Mouse (Mus musculus): ENCODE measurements around the gene Nova2. TPM values are rescaled to one million over a fixed set of nuclear protein-coding genes. Genes with fewer than 3 reads are reported as not detected.
A peak's percentile ranks its signal among the peaks of the same experiment; 100 is the strongest.

Gene Nova2
- total and polyA plus RNA-seq, 3 experiments, result 1.7 to 5.1 (median 4.3) TPM

GRCm38 (mm10) chr7:19003902-19004630 lies 78.4 kb downstream of the Nova2 start, which contains the start of gene Irf2bp1:
TSS of gene Irf2bp1 (plus strand) at chr7:19004044.
- H3K27me3 ChIP-seq (ENCODE audit: control insufficient read depth, insufficient read depth, low read length), result no peaks in the 10 kb centered on the region
- peak within 1 kb of the TSS; percentile 96 for H3K27ac ChIP-seq
- H3K36me3 ChIP-seq (ENCODE audit: control insufficient read depth, insufficient read depth, low read length), result peaks cover 2% of the 10 kb centered on the region
- peak within 1 kb of the TSS; percentile 72 for H3K4me3 ChIP-seq
- peaks cover 2% of the 10 kb centered on the region; the same call in 1 of the 2 replicates for H3K4me1 ChIP-seq (ENCODE audit: control insufficient read depth, insufficient read depth, low read length)
- under 1% methylated on average over 89 of the region's 90 CpGs for WGBS
- peak; percentile 95 to 96 for DNase-seq
- peak within 1 kb of the TSS; percentile 99 for H3K9ac ChIP-seq (ENCODE audit: low read depth, low read length)
- H3K79me2 ChIP-seq (replicated peaks; ENCODE audit: control insufficient read depth, insufficient read depth, low read length), result peaks cover 4% of the 10 kb centered on the region; the same call in 1 of the 2 replicates
- intact Hi-C loops (cut with DNase I), result no loop called here
- no peak; the same call in 1 of the 2 replicates for TF ChIP-seq EP300 (IDR thresholded peaks at IDR 0.05; ENCODE audit: insufficient read depth, low read depth, low read length)
- peak; percentile 72 for TF ChIP-seq POLR2A (IDR thresholded peaks at IDR 0.05; ENCODE audit: insufficient read depth, low read depth, low read length)
- TF ChIP-seq CTCF (IDR thresholded peaks at IDR 0.05), result peak; percentile 20; the same call in 1 of the 2 replicates

DNA sequence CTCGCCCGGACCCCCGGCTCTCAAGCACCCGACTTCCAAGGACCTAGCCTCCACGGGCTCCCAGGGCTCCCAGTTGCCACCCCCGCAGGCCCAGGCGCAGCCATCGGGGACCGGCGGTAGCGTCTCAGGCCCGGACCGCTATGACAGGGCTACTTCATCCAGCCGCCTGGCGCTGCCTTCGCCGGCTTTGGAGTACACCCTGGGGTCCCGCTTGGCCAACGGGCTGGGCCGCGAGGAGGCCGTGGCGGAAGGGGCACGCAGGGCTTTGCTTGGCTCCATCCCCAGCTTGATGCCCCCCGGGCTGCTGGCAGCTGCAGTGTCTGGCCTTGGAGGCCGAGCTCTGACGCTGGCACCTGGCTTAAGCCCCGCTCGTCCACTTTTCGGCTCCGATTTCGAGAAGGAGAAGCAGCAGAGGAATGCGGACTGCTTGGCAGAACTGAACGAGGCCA lies 79.0 kb downstream of the Nova2 start:
- peak overlapping the region; percentile 96 for H3K27ac ChIP-seq
- peaks cover 2% of the 10 kb centered on the region; the same call in 1 of the 2 replicates for H3K4me1 ChIP-seq (ENCODE audit: control insufficient read depth, insufficient read depth, low read length)
- intact Hi-C loops (cut with DNase I), result no loop called here
- TF ChIP-seq EP300 (IDR thresholded peaks at IDR 0.05; ENCODE audit: insufficient read depth, low read depth, low read length) (no peak), POLR2A (IDR thresholded peaks at IDR 0.05; ENCODE audit: insufficient read depth, low read depth, low read length) (no peak), CTCF (IDR thresholded peaks at IDR 0.05) (no peak)
- H3K79me2 ChIP-seq (replicated peaks; ENCODE audit: control insufficient read depth, insufficient read depth, low read length), result peaks cover 4% of the 10 kb centered on the region; the same call in 1 of the 2 replicates
- no peak for DNase-seq
- peaks cover 2% of the 10 kb centered on the region for H3K36me3 ChIP-seq (ENCODE audit: control insufficient read depth, insufficient read depth, low read length)
- H3K9ac ChIP-seq (ENCODE audit: low read depth, low read length), result peak overlapping the region; percentile 99
- peak overlapping the region; percentile 72 for H3K4me3 ChIP-seq
- WGBS, result 9% methylated on average over 34 of the region's 34 CpGs
- no peaks in the 10 kb centered on the region for H3K27me3 ChIP-seq (ENCODE audit: control insufficient read depth, insufficient read depth, low read length)

DNA sequence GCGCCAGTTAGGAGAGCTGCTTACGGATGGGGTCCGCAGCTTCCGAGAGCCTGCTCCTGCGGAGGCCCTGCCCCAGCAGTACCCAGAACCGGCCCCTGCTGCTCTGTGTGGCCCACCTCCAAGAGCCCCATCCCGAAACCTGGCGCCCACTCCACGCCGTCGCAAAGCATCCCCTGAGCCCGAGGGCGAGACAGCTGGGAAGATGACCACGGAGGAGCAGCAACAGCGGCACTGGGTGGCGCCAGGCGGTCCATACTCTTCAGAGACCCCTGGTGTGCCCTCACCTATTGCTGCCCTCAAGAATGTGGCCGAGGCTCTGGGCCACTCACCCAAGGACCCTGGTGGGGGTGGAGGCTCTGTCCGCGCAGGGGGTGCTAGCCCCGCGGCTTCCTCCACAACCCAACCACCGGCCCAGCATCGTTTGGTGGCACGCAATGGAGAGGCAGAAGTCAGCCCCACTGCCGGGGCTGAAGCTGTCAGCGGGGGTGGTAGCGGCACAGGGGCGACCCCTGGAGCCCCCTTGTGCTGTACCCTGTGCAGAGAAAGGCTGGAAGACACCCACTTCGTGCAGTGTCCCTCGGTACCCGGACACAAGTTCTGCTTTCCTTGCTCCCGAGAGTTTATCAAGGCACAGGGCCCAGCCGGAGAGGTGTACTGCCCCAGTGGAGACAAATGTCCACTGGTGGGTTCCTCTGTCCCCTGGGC lies 79.9 kb downstream of the Nova2 start:
- no peak overlapping the region for H3K4me3 ChIP-seq
- no peak overlapping the region for H3K27ac ChIP-seq
- 85% methylated on average over 34 of the region's 34 CpGs for WGBS
- H3K4me1 ChIP-seq (ENCODE audit: control insufficient read depth, insufficient read depth, low read length), result peaks cover 2% of the 10 kb centered on the region; the same call in 1 of the 2 replicates
- intact Hi-C loops (cut with DNase I), result loop anchor here (2.0 kb wide), 2 partner anchors 17 to 109 kb away; partner anchors contain the start of gene Foxa3
- no peak overlapping the region for H3K9ac ChIP-seq (ENCODE audit: low read depth, low read length)
- DNase-seq, result no peak
- H3K27me3 ChIP-seq (ENCODE audit: control insufficient read depth, insufficient read depth, low read length), result no peaks in the 10 kb centered on the region
- H3K79me2 ChIP-seq (replicated peaks; ENCODE audit: control insufficient read depth, insufficient read depth, low read length), result peaks cover 4% of the 10 kb centered on the region; the same call in 1 of the 2 replicates
- H3K36me3 ChIP-seq (ENCODE audit: control insufficient read depth, insufficient read depth, low read length), result peaks cover 2% of the 10 kb centered on the region
- TF ChIP-seq EP300 (IDR thresholded peaks at IDR 0.05; ENCODE audit: insufficient read depth, low read depth, low read length), result no peak
- TF ChIP-seq POLR2A (IDR thresholded peaks at IDR 0.05; ENCODE audit: insufficient read depth, low read depth, low read length), result no peak
- no peak for TF ChIP-seq CTCF (IDR thresholded peaks at IDR 0.05)

DNA sequence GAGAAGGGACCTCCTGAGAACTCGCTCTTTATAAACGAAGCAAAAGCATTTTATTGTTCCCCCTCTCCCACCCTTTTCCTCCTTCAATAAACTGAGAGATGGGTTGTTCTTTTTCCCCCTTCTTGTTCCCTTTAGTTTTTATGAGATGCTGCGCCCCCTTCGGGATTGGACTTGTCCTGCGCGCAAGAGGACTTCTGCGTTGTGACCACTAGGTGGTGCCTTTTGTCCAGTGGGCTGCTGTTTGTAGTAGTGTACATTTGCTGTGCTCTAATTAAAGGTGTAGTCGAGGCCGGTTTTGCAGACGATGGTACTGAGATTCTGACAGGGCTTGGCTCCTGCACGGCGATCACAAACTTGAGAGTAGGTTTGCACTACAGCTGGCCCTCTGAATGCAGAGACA lies 80.8 kb downstream of the Nova2 start:
- 5% methylated on average over 12 of the region's 12 CpGs for WGBS
- DNase-seq, result peak; percentile 80 to 84
- H3K4me3 ChIP-seq, result no peak overlapping the region

DNA sequence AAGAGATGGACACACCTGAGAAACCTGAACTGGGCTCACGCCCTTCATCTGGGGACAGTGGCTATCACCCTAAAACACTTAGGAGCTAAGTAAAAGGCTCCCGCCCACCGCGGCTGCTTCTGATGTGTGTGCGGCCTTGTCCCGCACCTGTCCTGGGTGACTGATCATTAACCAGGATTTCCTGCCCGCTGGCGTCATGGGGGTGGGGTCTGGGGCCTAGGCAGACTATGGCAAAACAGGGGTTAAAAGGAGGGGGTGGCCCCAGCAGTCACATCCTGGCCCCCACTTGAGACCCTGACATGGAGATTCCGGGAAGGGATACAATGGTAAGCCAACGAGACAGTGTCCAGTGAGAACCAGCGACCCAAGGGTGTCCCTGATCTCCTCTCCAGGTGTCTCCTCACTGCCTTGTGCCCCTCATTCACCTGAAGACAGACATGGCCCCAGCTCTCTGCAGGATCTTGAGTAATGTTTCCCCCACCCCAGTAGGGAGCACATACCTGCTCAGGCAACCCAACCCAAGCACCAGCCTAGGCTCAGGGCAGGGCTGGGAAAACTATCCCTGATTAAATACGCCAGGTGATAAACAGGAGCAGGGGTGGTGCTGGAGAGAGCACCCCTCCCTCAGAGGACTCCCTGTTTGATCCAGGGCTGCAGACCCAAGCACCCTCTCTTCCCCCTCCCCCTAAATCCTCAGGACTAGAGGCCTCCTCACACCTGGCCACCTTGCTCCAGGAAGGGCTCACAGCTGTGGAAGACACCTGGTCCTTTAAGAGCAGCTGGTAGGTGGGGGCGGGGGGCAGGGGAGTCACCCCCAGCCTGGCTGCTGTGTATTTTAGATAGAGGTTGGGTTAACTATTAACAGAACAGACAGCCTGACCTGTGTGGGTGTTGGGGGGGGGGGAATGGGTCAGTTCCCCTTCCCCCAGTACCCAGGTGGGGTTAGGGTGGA lies 81.6 kb downstream of the Nova2 start:
- Histone ChIP-seq H3K79me2 (replicated peaks; ENCODE audit: control insufficient read depth, insufficient read depth, low read length) (peaks cover 4% of the 10 kb centered on the region; the same call in 1 of the 2 replicates), H3K4me1 (ENCODE audit: control insufficient read depth, insufficient read depth, low read length) (peaks cover 2% of the 10 kb centered on the region; the same call in 1 of the 2 replicates), H3K27me3 (ENCODE audit: control insufficient read depth, insufficient read depth, low read length) (no peaks in the 10 kb centered on the region), H3K27ac (no peak overlapping the region), H3K9ac (ENCODE audit: low read depth, low read length) (no peak overlapping the region), H3K36me3 (ENCODE audit: control insufficient read depth, insufficient read depth, low read length) (peaks cover 2% of the 10 kb centered on the region), H3K4me3 (no peak overlapping the region)
- intact Hi-C loops (cut with DNase I), result loop anchor here (2.0 kb wide), 2 partner anchors 15 to 111 kb away; partner anchors contain the start of gene Foxa3
- TF ChIP-seq CTCF (IDR thresholded peaks at IDR 0.05) (no peak), EP300 (IDR thresholded peaks at IDR 0.05; ENCODE audit: insufficient read depth, low read depth, low read length) (no peak), POLR2A (IDR thresholded peaks at IDR 0.05; ENCODE audit: insufficient read depth, low read depth, low read length) (0 out of 2 replicates have a peak, but pooled peaks have one; percentile 8)
- no peak for DNase-seq
- WGBS, result 72% methylated on average over 13 of the region's 13 CpGs

More for the DNA sequence above, 80.8 kb downstream of the Nova2 start:
- Histone ChIP-seq H3K27me3 (ENCODE audit: control insufficient read depth, insufficient read depth, low read length) (no peaks in the 10 kb centered on the region), H3K36me3 (ENCODE audit: control insufficient read depth, insufficient read depth, low read length) (peaks cover 2% of the 10 kb centered on the region), H3K27ac (no peak overlapping the region), H3K79me2 (replicated peaks; ENCODE audit: control insufficient read depth, insufficient read depth, low read length) (peaks cover 4% of the 10 kb centered on the region; the same call in 1 of the 2 replicates), H3K9ac (ENCODE audit: low read depth, low read length) (no peak overlapping the region), H3K4me1 (ENCODE audit: control insufficient read depth, insufficient read depth, low read length) (peaks cover 2% of the 10 kb centered on the region; the same call in 1 of the 2 replicates)
- TF ChIP-seq CTCF (IDR thresholded peaks at IDR 0.05) (peak; percentile 99), EP300 (IDR thresholded peaks at IDR 0.05; ENCODE audit: insufficient read depth, low read depth, low read length) (peak; percentile 97), POLR2A (IDR thresholded peaks at IDR 0.05; ENCODE audit: insufficient read depth, low read depth, low read length) (no peak)
- intact Hi-C loops (cut with DNase I), result loop anchor here (2.0 kb wide), 2 partner anchors 16 to 110 kb away; partner anchors contain the start of gene Foxa3

All from heart, adult 2 months (tissue).